Mouse (Mus musculus): ENCODE measurements around the gene Gm3138.
"Not testable (repeated sequence)": the region's sequence is repeated elsewhere in the genome, so short reads cannot be mapped to it uniquely, and the experiment has no call there.

Gene Gm3138

DNA sequence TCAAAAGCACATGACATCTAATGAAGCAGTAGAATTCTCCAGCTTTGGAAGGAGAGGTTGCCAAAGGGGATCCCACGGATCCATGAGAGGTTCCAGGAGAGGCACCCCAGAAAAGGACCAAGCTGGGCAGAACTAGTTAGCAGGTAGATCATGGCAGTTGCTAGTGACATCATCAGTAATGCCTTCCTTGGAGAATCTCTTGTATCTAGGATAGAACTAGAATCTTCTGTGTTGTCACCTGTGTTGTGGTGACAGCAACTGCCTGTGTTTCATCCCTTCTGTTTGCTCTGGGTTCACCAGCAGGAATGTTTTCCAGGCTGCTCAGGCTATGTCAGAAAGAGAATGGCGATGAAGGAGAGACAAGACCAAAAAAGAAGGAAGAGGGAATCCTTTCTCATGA, at the start of gene Gm3138:
Gene Gm3138, plus strand, starts transcription at position 301 of the 400 bp plus-strand sequence.
- DNase-seq (ENCODE audit: low spot score), result not testable (repeated sequence)

DNA sequence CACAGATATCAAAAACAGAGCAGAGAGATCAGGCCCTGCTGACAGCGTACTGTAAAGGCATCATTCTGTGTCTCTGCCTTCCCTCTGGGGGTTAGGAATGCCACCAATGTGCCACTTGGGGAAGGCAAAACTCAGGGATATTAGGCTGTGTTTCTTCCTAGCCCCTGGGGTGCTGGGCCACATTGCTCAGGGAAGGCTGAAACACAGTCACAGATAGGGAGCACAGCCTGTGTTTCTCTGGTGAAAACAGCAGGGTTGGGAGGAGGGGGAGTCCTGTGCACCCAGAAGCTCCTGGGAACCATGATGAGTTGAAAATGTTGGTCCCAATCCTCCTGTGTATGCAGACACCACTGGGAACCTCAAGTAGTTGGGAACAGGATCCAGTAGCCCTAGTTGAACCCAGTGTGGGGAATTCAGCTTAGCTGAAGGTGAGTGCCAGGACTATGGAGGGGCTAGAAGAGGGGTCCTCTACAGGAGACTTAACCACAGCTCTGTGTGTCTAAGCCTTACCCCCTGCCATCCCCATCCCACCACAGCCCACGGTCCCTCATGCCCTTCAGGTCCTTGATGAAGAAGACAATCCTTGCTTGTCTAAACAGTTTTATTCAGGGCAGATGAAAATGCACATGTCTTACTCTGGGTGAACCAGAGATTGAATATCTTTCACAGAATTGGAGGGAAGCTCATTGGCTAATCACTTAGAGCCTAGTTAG, 20.0 kb downstream of the Gm3138 start:
- DNase-seq (ENCODE audit: low spot score), result not testable (repeated sequence)

DNA sequence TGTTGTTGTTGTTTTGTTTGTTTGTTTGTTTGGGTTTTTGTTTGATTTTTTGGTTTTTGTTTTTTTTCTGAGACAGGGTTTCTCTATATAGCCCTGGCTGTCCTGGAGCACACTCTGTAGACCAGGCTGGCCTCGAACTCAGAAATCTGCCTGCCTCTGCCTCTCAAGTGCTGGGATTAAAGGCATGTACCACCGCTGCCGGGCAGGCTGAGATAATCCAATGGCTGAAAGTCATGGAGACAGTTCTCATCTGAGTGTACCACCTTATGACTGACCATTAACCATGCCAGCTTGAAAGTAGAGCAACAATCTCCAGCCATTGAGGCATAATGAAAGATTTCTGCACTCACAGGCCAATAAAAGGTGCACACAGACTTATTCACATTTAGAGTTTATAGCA, 30.4 kb downstream of the Gm3138 start:
- DNase-seq (ENCODE audit: low spot score), result not testable (repeated sequence)

Measured in ovary, adult 18-20 months (tissue).